Mouse (Mus musculus) megakaryocyte, adult 5-6 weeks (primary cell): ENCODE measurements at regions not wholly inside any gene's neighbourhood (a gene's known extent, or its start where the extent isn't known, plus 50 kb on each side); places are given as distances from the start of the nearest gene placed in this dataset.

Experiments
- ATAC-seq: 2 replicates; pipeline ENCODE4 v1.8.0; 2016; ENCODE audit warnings: mild to moderate bottlenecking, inconsistent platforms; ENCODE audit not compliant: poor library complexity, severe bottlenecking

DNA sequence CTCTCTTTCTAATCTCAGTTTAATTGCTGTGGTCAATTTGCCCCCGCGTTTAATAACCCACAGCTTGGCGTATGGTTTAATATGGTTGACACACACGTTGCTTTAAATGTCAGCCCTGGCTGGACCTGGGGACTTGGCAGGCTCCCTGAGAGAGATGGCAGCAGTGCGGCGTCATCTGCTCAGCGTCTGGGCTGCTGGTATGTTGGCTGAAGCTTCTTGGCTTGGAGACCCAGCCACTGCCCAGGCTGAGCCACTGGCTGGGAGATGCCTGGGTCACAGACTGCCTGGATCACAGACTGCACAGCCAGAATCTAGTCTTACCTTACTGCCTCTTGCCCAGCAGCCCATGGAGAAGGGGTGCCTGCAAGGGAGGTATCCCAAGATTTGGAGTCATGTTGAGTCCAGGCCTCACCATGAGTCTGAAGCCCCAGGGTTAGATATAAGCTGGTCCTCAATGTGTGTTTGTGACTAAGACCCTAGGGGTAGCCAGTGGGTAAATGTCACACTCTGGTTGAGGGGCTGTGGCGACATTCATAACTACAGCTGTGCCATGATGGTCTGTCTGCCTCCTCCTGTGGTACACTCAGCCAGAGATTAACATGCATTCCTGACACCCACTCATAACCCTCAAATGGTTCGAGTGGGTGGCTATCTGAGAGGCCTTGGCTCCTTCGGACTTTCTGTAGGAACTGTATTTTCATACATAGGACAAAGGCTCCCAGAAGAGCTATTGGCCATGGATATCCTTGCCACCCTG lies 99.8 kb upstream of the Irx3 start:
- no peak for ATAC-seq

- no peak for ATAC-seq
Measured at GRCm38 (mm10) chr8:91899747-91900146, 97.9 kb upstream of the Irx3 start.

- ATAC-seq: no peak
Measured at GRCm38 (mm10) chr8:91897381-91897780, 95.5 kb upstream of the Irx3 start.

- ATAC-seq: no peak
Measured at GRCm38 (mm10) chr8:91895987-91896386, 94.1 kb upstream of the Irx3 start.

DNA sequence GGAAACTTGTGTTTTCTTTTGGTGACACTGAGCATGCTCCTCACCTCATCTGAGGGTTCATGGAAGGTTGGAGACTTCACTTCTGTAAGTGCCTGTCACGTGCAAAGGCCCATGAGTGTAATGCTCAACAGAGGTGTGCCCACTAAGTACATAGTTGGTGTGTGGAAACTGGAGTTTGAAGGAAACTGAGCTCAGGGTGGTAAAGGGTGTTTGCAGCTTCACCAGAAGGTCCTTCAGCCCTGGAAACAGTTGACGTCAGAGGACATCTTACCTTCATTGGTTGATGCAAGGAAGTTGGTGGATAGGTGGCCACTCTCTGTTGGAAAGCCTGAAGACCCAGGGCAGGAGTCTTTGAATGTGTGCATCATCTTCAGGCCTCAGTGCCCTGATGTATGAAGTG lies 83.0 kb upstream of the Irx3 start:
- no peak for ATAC-seq

DNA sequence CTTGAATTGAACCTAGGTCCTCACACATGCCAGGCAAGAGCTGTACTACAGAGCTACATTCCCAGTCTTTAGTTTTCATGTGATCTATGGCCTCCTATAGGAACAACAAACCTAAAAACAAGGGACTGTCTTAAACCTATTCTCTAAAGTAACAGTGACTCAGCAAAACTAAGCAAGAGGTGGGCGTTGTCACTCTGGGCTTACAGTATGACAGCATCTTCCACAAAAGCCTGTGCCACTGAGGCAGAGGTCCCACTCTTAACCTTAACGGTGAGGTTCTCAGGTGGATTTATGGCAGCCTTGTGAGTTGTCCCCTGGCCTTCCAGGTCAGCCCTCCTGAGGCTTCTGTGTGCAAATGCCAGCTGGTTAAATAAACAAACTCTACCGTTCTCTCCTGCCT lies 82.5 kb upstream of the Irx3 start:
- ATAC-seq: no peak

GRCm38 (mm10) chr8:91883012-91883411 lies 81.1 kb upstream of the Irx3 start:
- ATAC-seq: no peak

DNA sequence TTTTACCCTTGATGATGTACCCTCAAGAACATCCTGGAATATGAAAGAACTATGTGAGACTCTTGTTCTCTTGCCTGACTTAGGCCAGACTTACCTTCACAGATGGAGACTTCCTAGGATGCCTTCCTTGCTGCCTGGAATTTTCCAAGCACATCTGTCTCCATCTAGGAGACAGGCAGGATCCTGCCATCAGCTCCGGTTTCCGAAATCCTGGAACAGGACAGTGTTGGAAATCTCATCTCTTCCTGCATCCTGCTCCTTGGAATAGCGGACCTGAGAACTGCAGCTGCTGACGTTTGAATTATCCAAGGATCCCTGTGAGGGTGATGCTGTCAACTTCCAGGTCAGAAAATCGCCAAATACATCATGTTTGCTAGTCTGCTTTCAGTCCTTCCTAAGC lies 77.0 kb upstream of the Irx3 start:
- no peak for ATAC-seq

GRCm38 (mm10) chr8:91876161-91876560 lies 74.3 kb upstream of the Irx3 start:
- no peak for ATAC-seq

GRCm38 (mm10) chr8:91873232-91873631 lies 71.4 kb upstream of the Irx3 start:
- ATAC-seq: no peak

DNA sequence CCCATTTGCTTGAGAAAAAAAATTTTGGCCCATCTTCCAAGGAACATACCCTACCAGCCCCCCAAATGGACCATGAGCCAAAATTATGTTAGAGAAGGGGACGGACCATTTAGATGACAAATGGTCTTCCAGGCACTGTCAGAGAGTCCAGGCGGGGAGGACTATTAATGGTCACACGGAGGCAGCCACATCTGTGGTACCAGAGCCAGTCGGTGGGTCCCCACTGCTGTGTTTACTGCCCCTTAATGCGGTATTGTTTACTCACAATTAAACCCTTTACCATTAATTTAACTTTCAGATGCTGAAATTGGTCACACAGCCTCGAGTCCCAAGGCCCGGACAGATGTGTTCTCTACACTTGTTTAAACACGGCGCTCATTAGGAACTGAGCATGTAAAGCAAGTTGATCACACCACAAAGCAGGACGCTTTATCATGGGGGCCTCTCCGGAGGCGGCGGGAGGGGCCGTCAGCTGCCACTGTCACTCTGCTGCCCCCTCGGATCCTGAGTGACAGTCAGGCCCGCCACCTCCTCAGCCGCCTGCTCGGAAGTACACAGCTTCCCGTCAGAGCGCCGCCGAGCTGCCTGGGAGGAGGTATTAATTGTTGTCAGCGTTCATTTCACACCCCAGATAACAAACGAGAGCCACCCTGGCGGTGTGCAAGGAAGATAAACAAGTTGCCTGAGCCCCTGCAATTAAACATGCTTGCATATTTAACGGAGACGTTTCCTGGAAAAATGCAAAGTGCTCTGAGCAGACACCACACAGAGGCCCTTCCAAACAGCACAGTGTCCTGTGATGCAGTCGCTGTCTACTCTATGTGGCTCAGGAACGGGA lies 70.6 kb upstream of the Irx3 start:
- ATAC-seq: no peak

- ATAC-seq: no peak
Measured at GRCm38 (mm10) chr8:91867069-91867468, 65.2 kb upstream of the Irx3 start.

DNA sequence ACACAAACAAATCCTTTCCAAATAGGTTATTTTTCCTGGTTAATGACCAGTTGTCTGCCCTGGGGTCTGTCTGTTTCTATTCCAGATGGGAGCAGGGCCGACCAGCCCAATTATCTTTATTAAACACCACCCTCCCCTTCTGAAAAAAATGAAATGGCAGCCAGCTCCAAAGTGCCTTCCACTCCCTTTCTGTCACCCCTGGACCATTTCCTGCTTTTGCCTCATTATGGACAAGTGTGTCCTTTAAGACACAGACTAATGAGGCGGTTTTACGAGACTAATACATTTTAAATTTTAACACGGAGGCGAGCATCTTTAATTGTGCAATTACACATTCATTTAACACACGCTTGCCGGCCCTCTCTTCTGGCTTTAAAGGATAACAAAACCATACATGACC lies 64.2 kb upstream of the Irx3 start:
- no peak for ATAC-seq

- no peak for ATAC-seq
Measured at GRCm38 (mm10) chr8:91865361-91865760, 63.5 kb upstream of the Irx3 start.

DNA sequence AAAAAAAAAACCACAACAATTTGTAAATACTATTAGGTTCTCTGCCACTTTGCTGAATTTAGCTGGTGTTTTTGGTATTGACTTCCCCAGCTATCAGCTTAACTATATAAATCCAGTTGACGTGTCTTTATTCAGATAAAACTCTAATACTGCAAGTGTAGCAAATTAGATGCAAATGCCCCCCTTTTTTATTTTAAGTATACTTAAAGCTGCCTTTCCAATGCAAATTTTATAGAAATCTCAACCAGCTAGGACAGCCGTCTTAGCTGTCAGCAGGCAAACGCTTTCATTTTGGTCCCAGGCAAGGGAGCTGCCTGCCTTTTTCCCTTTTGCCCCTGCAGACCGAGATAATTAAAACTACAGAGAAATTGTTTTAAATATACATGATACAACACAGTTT lies 61.6 kb upstream of the Irx3 start:
- ATAC-seq: no peak

GRCm38 (mm10) chr8:91855881-91856280 lies 54.0 kb upstream of the Irx3 start:
- no peak for ATAC-seq

DNA sequence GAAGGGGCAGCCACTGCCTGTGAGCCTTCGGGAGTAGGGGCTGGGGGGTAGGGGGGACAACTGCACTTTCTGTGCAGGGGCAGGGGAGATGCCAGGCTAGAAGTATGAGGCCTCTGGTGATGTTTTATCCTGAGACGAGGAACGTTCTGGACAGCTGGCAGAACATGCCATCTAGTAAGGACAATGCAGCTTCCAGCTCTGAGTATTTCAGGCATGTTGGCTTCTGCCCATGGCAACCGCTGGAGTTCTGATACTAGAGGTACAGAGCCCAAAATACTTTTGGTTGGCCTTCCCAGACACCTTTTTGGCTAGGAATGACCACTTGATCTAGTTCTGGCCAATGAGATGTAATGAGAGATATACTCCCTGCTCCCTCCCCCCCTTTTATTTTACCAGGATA lies 52.5 kb upstream of the Irx3 start:
- ATAC-seq: no peak

DNA sequence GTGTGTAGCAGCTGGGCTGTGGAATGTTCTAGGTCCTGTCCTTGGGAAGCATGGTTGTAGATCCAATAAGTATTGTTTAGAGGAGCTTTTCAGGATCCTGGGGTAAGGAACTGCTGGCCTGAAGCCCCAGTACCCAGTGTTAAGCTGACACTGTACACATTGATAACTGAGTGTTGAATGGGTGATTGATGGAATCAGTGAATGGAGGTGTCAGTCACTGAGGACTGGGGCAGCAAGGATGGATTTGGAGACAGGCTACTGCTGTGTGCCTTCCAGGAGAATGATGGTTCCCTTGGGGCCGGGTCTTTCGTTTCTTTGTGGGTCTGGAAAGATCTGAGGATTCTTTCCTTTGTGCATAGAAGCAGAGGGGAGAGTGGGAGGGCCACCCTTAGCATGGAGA lies 51.9 kb upstream of the Irx3 start:
- no peak for ATAC-seq

- no peak for ATAC-seq
Measured at GRCm38 (mm10) chr8:91853336-91853735, 51.5 kb upstream of the Irx3 start.
